Mouse (Mus musculus): ENCODE data around the gene Fetub. TPM values are rescaled to one million over a fixed set of nuclear protein-coding genes. Genes with fewer than 3 reads are reported as not detected.
"Not testable (repeated sequence)": the region's sequence is repeated elsewhere in the genome, so short reads cannot be mapped to it uniquely, and the experiment has no call there.

Gene Fetub
- polyA plus RNA-seq, 1 experiment from 2014 or later, result not detected

DNA sequence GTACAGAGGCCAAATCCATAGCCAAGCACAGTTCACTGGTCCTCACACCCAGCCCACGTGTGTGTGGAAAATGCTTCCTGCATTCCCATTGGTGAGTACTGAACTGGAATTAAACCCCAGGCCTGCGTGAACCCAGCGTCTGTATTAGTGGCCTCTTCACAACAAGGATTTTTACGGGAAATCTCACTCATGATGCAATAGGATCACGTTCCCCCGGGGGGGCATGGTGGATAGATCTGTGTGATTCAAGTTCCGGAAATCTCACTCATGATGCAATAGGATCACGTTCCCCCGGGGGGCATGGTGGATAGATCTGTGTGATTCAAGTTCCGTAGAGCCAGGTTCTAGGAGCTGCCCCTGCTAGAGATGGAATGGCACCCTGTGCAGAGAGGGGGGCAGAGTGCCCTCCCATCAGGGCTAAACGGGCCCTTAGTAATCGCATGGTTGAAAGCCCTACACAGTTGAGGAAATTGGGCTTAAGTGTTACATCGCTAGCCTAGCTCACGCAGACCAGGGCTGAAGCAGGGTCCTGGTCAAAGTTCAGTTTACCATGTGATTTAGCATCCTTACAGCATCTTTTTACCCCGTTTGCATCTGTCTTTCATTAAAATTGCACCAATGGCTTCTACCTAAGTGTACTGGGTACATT lies 654 bp downstream of the Fetub start:
- Histone ChIP-seq H3K4me3 (no peak overlapping the region), H3K4me1 (no peaks in the 10 kb centered on the region), H3K27me3 (no peaks in the 10 kb centered on the region), H3K27ac (no peak overlapping the region), H3K36me3 (no peaks in the 10 kb centered on the region), H3K9ac (no peak overlapping the region), H3K4me2 (replicated peaks) (no peak overlapping the region), H3K9me3 (replicated peaks) (no peaks in the 10 kb centered on the region; the same call in 1 of the 2 replicates)
- WGBS, result 71% methylated on average over 15 of the region's 15 CpGs
- no peak for ATAC-seq (ENCODE audit: low FRiP score)

DNA sequence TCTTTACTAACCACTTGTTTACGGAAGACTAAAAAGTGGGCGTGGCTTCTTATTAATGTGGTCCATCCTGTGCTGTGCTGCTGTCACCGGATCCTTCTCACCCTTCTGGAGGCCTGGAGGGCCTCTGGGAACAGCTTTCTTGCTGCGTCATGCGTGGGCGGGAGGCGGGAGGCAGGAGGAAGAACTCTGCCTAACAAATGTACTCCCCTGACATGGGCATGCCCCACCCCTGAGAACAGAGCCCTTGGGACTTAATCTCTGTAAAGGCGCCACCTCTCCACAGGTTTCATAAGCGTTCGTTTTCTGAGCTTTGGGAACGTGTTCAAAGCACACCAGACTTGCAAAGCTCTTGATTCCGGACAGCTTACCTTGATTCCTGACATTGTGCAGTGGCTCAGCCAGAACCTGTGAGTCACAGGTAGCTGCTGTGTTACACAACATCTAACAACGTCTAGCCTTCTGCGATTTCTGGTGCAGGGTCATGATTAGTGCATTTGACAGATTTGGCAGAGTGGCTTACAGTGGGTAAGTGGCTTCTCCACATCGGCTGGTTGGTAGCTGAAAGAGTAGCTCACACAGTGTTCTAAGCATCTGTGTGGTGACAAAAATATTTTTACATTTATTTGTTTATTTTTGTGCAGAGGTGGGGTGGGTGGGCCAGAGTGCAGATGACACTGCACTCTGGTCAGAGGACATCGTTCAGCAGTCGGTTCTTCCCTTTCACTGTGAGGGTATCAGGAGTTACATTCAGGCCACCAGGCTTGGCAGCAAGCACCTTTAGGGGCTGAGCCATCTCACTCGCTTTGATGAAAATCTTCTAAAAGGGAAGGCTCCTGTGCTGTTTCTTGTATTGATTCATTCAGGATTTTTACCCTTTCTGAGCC lies 2.1 kb downstream of the Fetub start:
- no peak overlapping the region for H3K9ac ChIP-seq
- H3K4me1 ChIP-seq, result no peaks in the 10 kb centered on the region
- no peak overlapping the region for H3K4me3 ChIP-seq
- no peaks in the 10 kb centered on the region for H3K36me3 ChIP-seq
- no peaks in the 10 kb centered on the region for H3K27me3 ChIP-seq
- no peaks in the 10 kb centered on the region; the same call in 1 of the 2 replicates for H3K9me3 ChIP-seq (replicated peaks)
- H3K4me2 ChIP-seq (replicated peaks), result no peak overlapping the region
- 67% methylated on average over 18 of the region's 18 CpGs for WGBS
- no peak overlapping the region for H3K27ac ChIP-seq
- no peak for ATAC-seq (ENCODE audit: low FRiP score)

DNA sequence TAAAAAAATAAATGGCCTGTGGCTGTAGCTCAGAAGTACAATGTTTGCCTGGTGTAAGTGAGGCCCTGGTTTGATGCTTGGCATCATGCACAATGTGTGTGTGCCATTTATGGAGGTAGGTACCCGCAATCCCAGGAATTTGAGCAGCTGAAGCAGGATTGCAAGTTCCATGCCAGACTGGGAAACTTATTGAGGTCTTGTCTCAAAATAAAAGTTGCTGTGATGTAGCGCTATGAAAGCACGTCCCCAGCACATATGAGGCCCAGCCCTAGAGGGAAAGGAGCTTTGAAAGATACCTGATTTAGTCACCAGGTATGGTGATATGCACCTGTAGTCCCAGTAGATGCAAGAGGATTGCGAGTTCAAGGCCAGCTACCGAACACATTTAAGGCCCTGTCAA lies 3.6 kb downstream of the Fetub start:
- WGBS, result 94% methylated on average over 5 of the region's 5 CpGs
- no peak overlapping the region for H3K4me3 ChIP-seq
- H3K9me3 ChIP-seq (replicated peaks), result no peaks in the 10 kb centered on the region
- H3K36me3 ChIP-seq, result no peaks in the 10 kb centered on the region
- H3K4me1 ChIP-seq, result no peaks in the 10 kb centered on the region
- ATAC-seq (ENCODE audit: low FRiP score), result no peak
- no peaks in the 10 kb centered on the region for H3K27me3 ChIP-seq
- H3K9ac ChIP-seq, result no peak overlapping the region
- no peak overlapping the region for H3K27ac ChIP-seq
- H3K4me2 ChIP-seq (replicated peaks), result no peak overlapping the region

DNA sequence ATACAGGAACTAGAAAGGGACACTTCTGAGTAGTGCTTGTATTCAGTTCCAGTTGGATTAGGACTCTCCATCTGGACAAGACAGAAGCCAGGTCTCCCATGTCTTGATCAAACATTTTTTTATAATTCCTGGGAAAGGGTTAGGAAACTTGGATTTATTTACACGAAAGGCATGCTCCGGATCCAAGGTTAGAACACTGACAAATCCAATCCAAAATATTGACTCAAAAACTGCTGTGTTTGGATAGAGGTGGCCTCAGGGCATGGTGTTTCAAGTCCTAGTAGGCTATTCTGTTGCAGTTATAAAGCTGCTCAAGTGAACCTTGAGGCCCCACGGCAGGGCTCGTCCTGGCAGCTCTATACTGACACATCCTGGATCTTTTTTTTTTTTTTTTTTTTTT lies 4.3 kb downstream of the Fetub start:
- Histone ChIP-seq H3K4me2 (replicated peaks) (no peak overlapping the region), H3K9ac (no peak overlapping the region), H3K27me3 (no peaks in the 10 kb centered on the region), H3K4me1 (no peaks in the 10 kb centered on the region), H3K27ac (no peak overlapping the region), H3K36me3 (no peaks in the 10 kb centered on the region), H3K9me3 (replicated peaks) (no peaks in the 10 kb centered on the region), H3K4me3 (no peak overlapping the region)
- WGBS, result 76% methylated on average over 4 of the region's 4 CpGs
- no peak for ATAC-seq (ENCODE audit: low FRiP score)

DNA sequence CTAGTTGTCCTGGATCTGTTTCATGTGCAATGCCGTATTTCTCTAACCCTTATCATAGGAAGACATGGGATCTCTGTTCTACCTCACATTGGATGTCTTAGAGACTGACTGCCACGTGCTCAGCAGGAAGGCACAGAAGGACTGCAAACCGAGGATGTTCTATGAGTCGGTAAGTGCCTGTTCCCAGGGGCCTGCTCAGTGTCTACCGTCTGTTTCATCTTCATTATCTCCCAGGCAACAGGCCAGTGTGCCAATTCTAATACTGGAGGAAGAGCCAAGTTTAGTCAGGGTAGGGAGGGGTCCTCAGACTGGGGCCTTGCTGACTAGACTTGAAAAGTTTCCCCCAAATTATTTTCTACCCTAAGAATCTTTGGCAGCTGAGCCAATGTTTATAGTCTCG lies 11.4 kb downstream of the Fetub start:
- Histone ChIP-seq H3K4me1 (no peaks in the 10 kb centered on the region), H3K4me3 (no peak overlapping the region), H3K27me3 (no peaks in the 10 kb centered on the region), H3K9me3 (replicated peaks) (no peaks in the 10 kb centered on the region), H3K27ac (no peak overlapping the region), H3K36me3 (no peaks in the 10 kb centered on the region), H3K4me2 (replicated peaks) (no peak overlapping the region), H3K9ac (no peak overlapping the region)
- 65% methylated on average over 6 of the region's 6 CpGs for WGBS
- no peak for ATAC-seq (ENCODE audit: low FRiP score)

DNA sequence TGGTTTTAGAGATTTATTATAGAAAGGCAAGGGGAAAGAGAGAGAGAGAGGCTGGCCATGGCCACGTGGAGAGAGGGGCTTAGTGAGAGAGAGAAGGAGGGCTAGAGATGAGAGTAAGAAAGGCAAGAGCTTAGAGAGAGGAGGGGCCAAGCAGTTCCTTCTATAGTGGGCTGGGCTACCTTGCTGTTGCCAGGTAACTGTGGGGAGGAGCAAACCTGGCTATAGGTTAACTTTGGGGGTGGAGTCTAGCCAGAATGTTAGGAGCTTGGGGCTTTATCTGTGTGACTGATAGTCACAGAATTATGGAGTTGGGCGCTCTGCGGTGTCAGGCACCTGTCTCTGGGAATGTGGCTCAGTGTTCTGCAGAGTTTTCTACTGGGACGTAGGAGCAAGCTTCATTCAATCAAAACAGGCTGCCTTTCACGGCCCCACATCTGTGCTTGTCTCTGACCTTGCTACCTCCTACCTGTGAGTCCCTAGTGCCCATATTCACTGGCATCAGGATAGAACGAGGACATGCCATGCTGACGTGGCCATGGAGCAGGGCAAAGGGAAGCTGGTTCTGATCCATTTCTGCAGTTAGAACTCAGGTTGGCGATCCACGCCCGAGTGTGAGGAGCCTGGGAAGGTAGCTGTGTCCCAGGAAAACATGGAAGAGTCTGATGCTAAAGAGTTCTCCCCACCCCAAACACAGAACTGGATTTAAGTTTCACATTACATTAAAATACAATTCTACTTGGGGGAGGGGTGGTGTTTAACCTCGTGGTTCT lies 13.5 kb downstream of the Fetub start:
- H3K36me3 ChIP-seq, result no peaks in the 10 kb centered on the region
- no peak overlapping the region for H3K4me2 ChIP-seq (replicated peaks)
- H3K4me3 ChIP-seq, result no peak overlapping the region
- H3K9me3 ChIP-seq (replicated peaks), result no peaks in the 10 kb centered on the region
- H3K9ac ChIP-seq, result no peak overlapping the region
- H3K27ac ChIP-seq, result no peak overlapping the region
- 87% methylated on average over 11 of the region's 11 CpGs for WGBS
- H3K27me3 ChIP-seq, result no peaks in the 10 kb centered on the region
- no peaks in the 10 kb centered on the region for H3K4me1 ChIP-seq
- no peak for ATAC-seq (ENCODE audit: low FRiP score)

DNA sequence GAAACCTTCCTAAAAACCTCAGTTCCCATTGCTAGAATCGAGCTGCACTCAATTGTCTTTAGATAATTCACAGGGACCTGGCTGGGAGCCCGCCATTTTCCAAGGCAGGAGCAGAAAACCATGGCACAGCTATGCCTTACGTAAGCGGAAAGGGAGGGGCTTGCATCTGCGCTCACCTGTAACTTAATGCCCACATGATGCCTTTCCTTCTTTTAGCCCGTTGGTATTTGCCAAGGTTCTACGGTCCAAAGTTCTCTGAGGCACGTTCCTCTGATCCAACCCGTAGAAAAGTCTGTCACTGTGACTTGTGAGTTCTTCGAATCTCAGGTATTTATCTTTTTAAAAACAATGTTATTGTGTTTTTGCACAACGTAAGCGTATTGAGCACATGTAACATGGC lies 19.5 kb downstream of the Fetub start:
- no peak for ATAC-seq (ENCODE audit: low FRiP score)
- no peak overlapping the region for H3K27ac ChIP-seq
- 0 out of 2 replicates have a peak, but pooled peaks cover 4% of the 10 kb centered on the region for H3K9me3 ChIP-seq (replicated peaks)
- H3K27me3 ChIP-seq, result no peaks in the 10 kb centered on the region
- 92% methylated on average over 12 of the region's 12 CpGs for WGBS
- H3K4me3 ChIP-seq, result no peak overlapping the region
- H3K36me3 ChIP-seq, result no peaks in the 10 kb centered on the region
- H3K9ac ChIP-seq, result no peak overlapping the region
- H3K4me1 ChIP-seq, result no peaks in the 10 kb centered on the region
- H3K4me2 ChIP-seq (replicated peaks), result no peak overlapping the region

DNA sequence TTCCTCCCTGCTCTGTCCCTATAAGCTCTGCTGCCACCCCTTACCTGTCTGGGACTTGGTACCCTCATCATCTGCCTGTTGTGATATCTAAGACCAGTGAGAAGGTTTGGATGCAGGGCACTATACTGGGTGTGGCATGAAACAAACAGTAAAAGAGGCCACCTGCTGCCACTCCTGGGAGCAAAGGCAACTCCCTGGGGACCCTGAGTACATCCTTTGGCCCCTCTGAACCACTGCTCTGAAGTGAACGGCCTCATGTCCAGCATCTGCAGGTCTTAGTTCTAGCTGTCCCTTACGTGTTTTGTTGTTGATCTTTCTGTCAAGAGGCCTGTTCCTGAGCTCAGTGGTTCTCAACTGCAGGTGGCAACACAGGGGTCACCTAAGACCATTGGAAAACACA lies 20.4 kb downstream of the Fetub start:
- no peaks in the 10 kb centered on the region for H3K36me3 ChIP-seq
- no peak overlapping the region for H3K9ac ChIP-seq
- no peak overlapping the region for H3K4me2 ChIP-seq (replicated peaks)
- H3K4me1 ChIP-seq, result no peaks in the 10 kb centered on the region
- 0 out of 2 replicates have a peak, but pooled peaks cover 4% of the 10 kb centered on the region for H3K9me3 ChIP-seq (replicated peaks)
- no peaks in the 10 kb centered on the region for H3K27me3 ChIP-seq
- ATAC-seq (ENCODE audit: low FRiP score), result no peak
- WGBS, result 67% methylated on average over 2 of the region's 2 CpGs
- no peak overlapping the region for H3K27ac ChIP-seq
- no peak overlapping the region for H3K4me3 ChIP-seq

DNA sequence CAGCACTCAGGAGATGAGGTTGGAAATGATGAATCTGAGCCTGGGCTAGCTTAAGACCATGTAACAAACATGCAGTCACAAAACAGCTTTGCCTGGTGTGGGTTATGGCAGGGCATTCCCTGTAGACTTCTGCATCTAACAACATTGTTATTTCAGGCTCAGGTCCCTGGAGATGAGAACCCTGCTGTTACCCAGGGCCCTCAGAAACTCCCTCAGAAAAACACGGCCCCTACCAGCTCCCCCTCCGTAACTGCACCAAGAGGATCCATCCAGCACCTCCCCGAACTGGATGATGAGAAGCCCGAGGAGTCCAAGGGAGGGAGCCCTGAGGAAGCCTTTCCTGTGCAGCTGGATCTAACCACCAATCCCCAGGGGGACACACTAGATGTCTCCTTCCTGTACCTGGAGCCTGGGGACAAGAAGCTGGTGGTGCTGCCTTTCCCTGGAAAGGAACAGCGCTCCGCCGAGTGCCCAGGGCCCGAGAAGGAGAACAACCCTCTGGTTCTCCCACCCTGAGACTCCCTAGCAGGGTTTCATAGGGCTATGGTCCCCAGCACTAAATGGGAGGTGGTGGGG lies 21.1 kb downstream of the Fetub start:
- no peak overlapping the region for H3K4me2 ChIP-seq (replicated peaks)
- no peak overlapping the region for H3K27ac ChIP-seq
- no peaks in the 10 kb centered on the region for H3K36me3 ChIP-seq
- no peaks in the 10 kb centered on the region for H3K27me3 ChIP-seq
- H3K9ac ChIP-seq, result no peak overlapping the region
- WGBS, result 82% methylated on average over 8 of the region's 8 CpGs
- no peak overlapping the region for H3K4me3 ChIP-seq
- no peak for ATAC-seq (ENCODE audit: low FRiP score)
- no peaks in the 10 kb centered on the region for H3K4me1 ChIP-seq
- 0 out of 2 replicates have a peak, but pooled peaks cover 4% of the 10 kb centered on the region for H3K9me3 ChIP-seq (replicated peaks)

DNA sequence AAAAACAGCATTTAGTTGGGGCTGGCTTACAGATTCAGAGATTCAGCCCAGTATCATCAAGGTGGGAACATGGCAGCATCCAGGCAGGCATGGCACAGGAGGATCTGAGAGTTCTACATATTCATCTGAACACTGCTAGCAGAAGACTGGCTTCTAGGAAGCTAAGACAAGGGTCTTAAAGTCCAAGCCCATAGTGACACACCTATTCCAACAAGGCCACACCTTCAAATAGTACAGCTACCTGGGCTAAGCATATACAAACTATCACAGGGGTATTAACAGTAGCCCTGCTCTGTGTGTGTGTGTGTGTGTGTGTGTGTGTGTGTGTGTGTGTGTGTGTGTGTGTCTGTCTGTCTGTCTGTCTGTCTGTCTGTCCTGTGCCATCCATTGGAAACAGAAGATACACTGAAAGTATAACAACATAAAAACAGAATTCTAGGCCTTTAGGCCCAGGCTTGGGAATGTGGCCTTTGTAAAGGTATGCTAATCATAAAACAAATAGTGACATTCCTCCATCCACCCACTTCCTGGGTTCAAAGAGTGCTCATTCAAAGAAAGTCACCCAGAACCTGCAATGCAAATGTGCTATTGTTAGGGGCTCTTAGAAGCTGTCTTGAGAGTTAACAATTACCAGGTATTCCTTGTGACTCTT lies 23.8 kb downstream of the Fetub start:
- H3K4me2 ChIP-seq (replicated peaks); H3K9me3 ChIP-seq (replicated peaks); H3K9ac ChIP-seq; H3K4me1 ChIP-seq; H3K36me3 ChIP-seq; ATAC-seq (ENCODE audit: low FRiP score); H3K27me3 ChIP-seq; H3K27ac ChIP-seq; H3K4me3 ChIP-seq: not testable (repeated sequence)

DNA sequence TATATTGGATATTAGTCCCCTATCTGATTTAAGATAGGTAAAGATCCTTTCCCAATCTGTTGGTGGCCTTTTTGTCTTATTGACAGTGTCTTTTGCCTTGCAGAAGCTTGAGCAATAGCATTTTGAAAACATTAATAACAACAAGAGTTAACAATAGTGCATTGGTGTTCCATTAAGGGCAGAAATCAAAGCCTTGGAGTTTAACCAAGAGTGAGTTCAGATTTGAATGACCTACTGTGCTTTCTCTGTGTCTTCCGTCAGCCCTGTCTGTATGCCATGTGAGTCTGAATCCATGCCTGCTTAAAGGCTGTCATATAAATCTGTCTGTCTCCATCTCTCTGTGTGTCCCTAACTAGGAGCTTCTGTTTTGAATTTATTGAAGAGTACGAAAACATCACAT lies 29.2 kb downstream of the Fetub start:
- Histone ChIP-seq H3K4me3 (no peak overlapping the region), H3K4me2 (replicated peaks) (no peak overlapping the region), H3K9ac (no peak overlapping the region), H3K27me3 (no peaks in the 10 kb centered on the region), H3K9me3 (replicated peaks) (no peaks in the 10 kb centered on the region), H3K4me1 (no peaks in the 10 kb centered on the region), H3K36me3 (no peaks in the 10 kb centered on the region), H3K27ac (no peak overlapping the region)
- ATAC-seq (ENCODE audit: low FRiP score), result no peak
- 83% methylated on average over 2 of the region's 2 CpGs for WGBS
